Mouse (Mus musculus): Measurements from ENCODE around the gene Myo5a. TPM values are rescaled to one million over a fixed set of nuclear protein-coding genes. Genes with fewer than 3 reads are reported as not detected.

The Myo5a gene
- polyA plus RNA-seq, 2 experiments, result 1.3 to 1.6 TPM

- no peak overlapping the region for H3K9ac ChIP-seq (replicated peaks)
- ATAC-seq (ENCODE audit: insufficient read depth) (no peak), DNase-seq (ENCODE audit: low read depth in 3 of 3, low spot score in 3 of 3) (no peak)
- H3K27ac ChIP-seq, result no peak overlapping the region
- 57% methylated on average over 3 of the region's 3 CpGs for WGBS (ENCODE audit: insufficient replicate concordance)
- H3K4me3 ChIP-seq (ENCODE audit: insufficient read depth in 1 of 2, low read depth in 2 of 2, low read length in 2 of 2), result no peak overlapping the region
- TF ChIP-seq EP300 (IDR thresholded peaks at IDR 0.05; ENCODE audit: low read depth) (no peak), CTCF (IDR thresholded peaks at IDR 0.05; ENCODE audit: low read depth) (no peak)
- no peaks in the 10 kb centered on the region for H3K4me1 ChIP-seq (replicated peaks; ENCODE audit: control insufficient read depth in 2 of 2, insufficient read depth in 2 of 2, low read length in 1 of 2)
- H3K4me2 ChIP-seq (ENCODE audit: low read depth), result no peak overlapping the region
- no peaks in the 10 kb centered on the region for H3K9me3 ChIP-seq (ENCODE audit: control insufficient read depth, low read length)
- no peaks in the 10 kb centered on the region for H3K27me3 ChIP-seq (ENCODE audit: control insufficient read depth, insufficient read depth, low read length)
- H3K36me3 ChIP-seq (replicated peaks; ENCODE audit: control insufficient read depth, insufficient read depth, low read depth), result no peaks in the 10 kb centered on the region
These were observed 116.9 kb downstream of the Myo5a start for GRCm38 (mm10) chr9:75187646-75188260.

GRCm38 (mm10) chr9:75193858-75194257 lies 123.0 kb downstream of the Myo5a start:
- TF ChIP-seq EP300 (IDR thresholded peaks at IDR 0.05; ENCODE audit: low read depth) (no peak), CTCF (IDR thresholded peaks at IDR 0.05; ENCODE audit: low read depth) (no peak)
- 61% methylated on average over 4 of the region's 4 CpGs for WGBS (ENCODE audit: insufficient replicate concordance)

GRCm38 (mm10) chr9:75196335-75196734 lies 125.5 kb downstream of the Myo5a start:
- Histone ChIP-seq H3K9ac (replicated peaks) (no peak overlapping the region), H3K4me1 (replicated peaks; ENCODE audit: control insufficient read depth in 2 of 2, insufficient read depth in 2 of 2, low read length in 1 of 2) (0 out of 4 replicates have a peak, but pooled peaks cover 0 to 2% of the 10 kb centered on the region in 2 experiments), H3K4me2 (ENCODE audit: low read depth) (no peak overlapping the region), H3K9me3 (ENCODE audit: control insufficient read depth, low read length) (no peaks in the 10 kb centered on the region), H3K4me3 (ENCODE audit: insufficient read depth in 1 of 2, low read depth in 2 of 2, low read length in 2 of 2) (no peak overlapping the region), H3K36me3 (replicated peaks; ENCODE audit: control insufficient read depth, insufficient read depth, low read depth) (no peaks in the 10 kb centered on the region), H3K27me3 (ENCODE audit: control insufficient read depth, insufficient read depth, low read length) (no peaks in the 10 kb centered on the region), H3K27ac (no peak overlapping the region)
- WGBS (ENCODE audit: insufficient replicate concordance), result 3% methylated on average over 2 of the region's 2 CpGs
- TF ChIP-seq EP300 (IDR thresholded peaks at IDR 0.05; ENCODE audit: low read depth), result no peak
- no peak for TF ChIP-seq CTCF (IDR thresholded peaks at IDR 0.05; ENCODE audit: low read depth)
- DNase-seq (ENCODE audit: low read depth in 3 of 3, low spot score in 3 of 3) (peak in 1 of 3 experiments; percentile 10), ATAC-seq (ENCODE audit: insufficient read depth) (no peak)

More at GRCm38 (mm10) chr9:75193858-75194257, 123.0 kb downstream of the Myo5a start:
- Histone ChIP-seq H3K4me3 (ENCODE audit: insufficient read depth in 1 of 2, low read depth in 2 of 2, low read length in 2 of 2) (no peak overlapping the region), H3K27ac (no peak overlapping the region), H3K9me3 (ENCODE audit: control insufficient read depth, low read length) (no peaks in the 10 kb centered on the region), H3K4me1 (replicated peaks; ENCODE audit: control insufficient read depth in 2 of 2, insufficient read depth in 2 of 2, low read length in 1 of 2) (0 out of 4 replicates have a peak, but pooled peaks cover 0 to 2% of the 10 kb centered on the region in 2 experiments), H3K27me3 (ENCODE audit: control insufficient read depth, insufficient read depth, low read length) (no peaks in the 10 kb centered on the region), H3K9ac (replicated peaks) (no peak overlapping the region), H3K4me2 (ENCODE audit: low read depth) (no peak overlapping the region), H3K36me3 (replicated peaks; ENCODE audit: control insufficient read depth, insufficient read depth, low read depth) (no peaks in the 10 kb centered on the region)
- DNase-seq (ENCODE audit: low read depth in 3 of 3, low spot score in 3 of 3) (no peak), ATAC-seq (ENCODE audit: insufficient read depth) (no peak)

- no peak for TF ChIP-seq EP300 (IDR thresholded peaks at IDR 0.05; ENCODE audit: low read depth)
- peak; percentile 22; the same call in 1 of the 2 replicates for TF ChIP-seq CTCF (IDR thresholded peaks at IDR 0.05; ENCODE audit: low read depth)
- no peaks in the 10 kb centered on the region for H3K9me3 ChIP-seq (ENCODE audit: control insufficient read depth, low read length)
- no peak for ATAC-seq (ENCODE audit: insufficient read depth)
- WGBS (ENCODE audit: insufficient replicate concordance), result 69% methylated on average over 6 of the region's 6 CpGs
- H3K4me3 ChIP-seq (ENCODE audit: insufficient read depth in 1 of 2, low read depth in 2 of 2, low read length in 2 of 2), result no peak overlapping the region
- 0 out of 4 replicates have a peak, but pooled peaks cover 0 to 2% of the 10 kb centered on the region in 2 experiments for H3K4me1 ChIP-seq (replicated peaks; ENCODE audit: control insufficient read depth in 2 of 2, insufficient read depth in 2 of 2, low read length in 1 of 2)
- H3K4me2 ChIP-seq (ENCODE audit: low read depth), result no peak overlapping the region
- no peak overlapping the region for H3K9ac ChIP-seq (replicated peaks)
- H3K27ac ChIP-seq, result no peak overlapping the region
- H3K36me3 ChIP-seq (replicated peaks; ENCODE audit: control insufficient read depth, insufficient read depth, low read depth), result no peaks in the 10 kb centered on the region
- DNase-seq (ENCODE audit: low read depth in 3 of 3, low spot score in 3 of 3), result no peak
- H3K27me3 ChIP-seq (ENCODE audit: control insufficient read depth, insufficient read depth, low read length), result no peaks in the 10 kb centered on the region
These were observed 126.5 kb downstream of the Myo5a start for GRCm38 (mm10) chr9:75197297-75197696.

- H3K9ac ChIP-seq (replicated peaks), result no peak overlapping the region
- TF ChIP-seq CTCF (IDR thresholded peaks at IDR 0.05; ENCODE audit: low read depth), result no peak
- DNase-seq (ENCODE audit: low read depth in 3 of 3, low spot score in 3 of 3), result no peak
- no peak overlapping the region for H3K4me2 ChIP-seq (ENCODE audit: low read depth)
- no peaks in the 10 kb centered on the region for H3K9me3 ChIP-seq (ENCODE audit: control insufficient read depth, low read length)
- 83% methylated on average over 1 of the region's 1 CpGs for WGBS (ENCODE audit: insufficient replicate concordance)
- no peaks in the 10 kb centered on the region for H3K4me1 ChIP-seq (replicated peaks; ENCODE audit: control insufficient read depth in 2 of 2, insufficient read depth in 2 of 2, low read length in 1 of 2)
- ATAC-seq (ENCODE audit: insufficient read depth), result no peak
- no peaks in the 10 kb centered on the region for H3K36me3 ChIP-seq (replicated peaks; ENCODE audit: control insufficient read depth, insufficient read depth, low read depth)
- no peak overlapping the region for H3K27ac ChIP-seq
- H3K27me3 ChIP-seq (ENCODE audit: control insufficient read depth, insufficient read depth, low read length), result no peaks in the 10 kb centered on the region
- no peak overlapping the region for H3K4me3 ChIP-seq (ENCODE audit: insufficient read depth in 1 of 2, low read depth in 2 of 2, low read length in 2 of 2)
These were observed 130.7 kb downstream of the Myo5a start for GRCm38 (mm10) chr9:75201506-75201905.
